Mouse (Mus musculus): ENCODE measurements around the gene Polr3g. TPM values are rescaled to one million over a fixed set of nuclear protein-coding genes. Genes with fewer than 3 reads are reported as not detected.

Gene Polr3g
- polyA plus RNA-seq, 1 experiment = not detected

- no peak for TF ChIP-seq CTCF (IDR thresholded peaks at IDR 0.05; ENCODE audit: insufficient read depth, low read depth, low read length)
- no peak for TF ChIP-seq POLR2A (IDR thresholded peaks at IDR 0.05; ENCODE audit: insufficient read depth, low read depth, low read length)
- H3K4me1 ChIP-seq (ENCODE audit: control insufficient read depth, insufficient read depth, low read length) = no peaks in the 10 kb centered on the region
- WGBS = 91% methylated on average over 11 of the region's 11 CpGs
- H3K4me3 ChIP-seq (ENCODE audit: insufficient read depth, low read depth, low read length) = no peak overlapping the region
- no peak overlapping the region for H3K27ac ChIP-seq (ENCODE audit: insufficient read depth, low read depth, low read length)
Observed at GRCm38 (mm10) chr13:81644047-81644565, 66.7 kb downstream of the Polr3g start.

- no peak overlapping the region for H3K27ac ChIP-seq (ENCODE audit: insufficient read depth, low read depth, low read length)
- TF ChIP-seq CTCF (IDR thresholded peaks at IDR 0.05; ENCODE audit: insufficient read depth, low read depth, low read length) = no peak
- H3K4me3 ChIP-seq (ENCODE audit: insufficient read depth, low read depth, low read length) = no peak overlapping the region
- no peaks in the 10 kb centered on the region for H3K4me1 ChIP-seq (ENCODE audit: control insufficient read depth, insufficient read depth, low read length)
- 65% methylated on average over 7 of the region's 7 CpGs for WGBS
Observed at GRCm38 (mm10) chr13:81642491-81643149, 68.2 kb downstream of the Polr3g start.

- no peak overlapping the region for H3K27ac ChIP-seq (ENCODE audit: insufficient read depth, low read depth, low read length)
- H3K4me1 ChIP-seq (ENCODE audit: control insufficient read depth, insufficient read depth, low read length) = no peaks in the 10 kb centered on the region
- WGBS = 1% methylated on average over 8 of the region's 8 CpGs
- no peak for TF ChIP-seq CTCF (IDR thresholded peaks at IDR 0.05; ENCODE audit: insufficient read depth, low read depth, low read length)
- no peak for TF ChIP-seq POLR2A (IDR thresholded peaks at IDR 0.05; ENCODE audit: insufficient read depth, low read depth, low read length)
- no peak overlapping the region for H3K4me3 ChIP-seq (ENCODE audit: insufficient read depth, low read depth, low read length)
Observed at GRCm38 (mm10) chr13:81641289-81642045, 69.3 kb downstream of the Polr3g start.

- no peak for TF ChIP-seq POLR2A (IDR thresholded peaks at IDR 0.05; ENCODE audit: insufficient read depth, low read depth, low read length)
- no peak for TF ChIP-seq CTCF (IDR thresholded peaks at IDR 0.05; ENCODE audit: insufficient read depth, low read depth, low read length)
- H3K4me3 ChIP-seq (ENCODE audit: insufficient read depth, low read depth, low read length) = no peak overlapping the region
- H3K27ac ChIP-seq (ENCODE audit: insufficient read depth, low read depth, low read length) = no peak overlapping the region
- no peaks in the 10 kb centered on the region for H3K4me1 ChIP-seq (ENCODE audit: control insufficient read depth, insufficient read depth, low read length)
- 36% methylated on average over 6 of the region's 6 CpGs for WGBS
Observed at GRCm38 (mm10) chr13:81640881-81641280, 69.9 kb downstream of the Polr3g start.

GRCm38 (mm10) chr13:81639624-81640023 lies 71.2 kb downstream of the Polr3g start:
- TF ChIP-seq POLR2A (IDR thresholded peaks at IDR 0.05; ENCODE audit: insufficient read depth, low read depth, low read length) (no peak), CTCF (IDR thresholded peaks at IDR 0.05; ENCODE audit: insufficient read depth, low read depth, low read length) (no peak)
- H3K27ac ChIP-seq (ENCODE audit: insufficient read depth, low read depth, low read length) = no peak overlapping the region
- WGBS = 60% methylated on average over 4 of the region's 4 CpGs
- no peaks in the 10 kb centered on the region for H3K4me1 ChIP-seq (ENCODE audit: control insufficient read depth, insufficient read depth, low read length)
- H3K4me3 ChIP-seq (ENCODE audit: insufficient read depth, low read depth, low read length) = no peak overlapping the region

GRCm38 (mm10) chr13:81632720-81633415 lies 77.9 kb downstream of the Polr3g start, which contains the start of gene Adgrv1:
Gene Adgrv1 (minus strand): TSS chr13:81633154.
- 2% methylated on average over 42 of the region's 42 CpGs for WGBS
- H3K4me1 ChIP-seq (ENCODE audit: control insufficient read depth, insufficient read depth, low read length) = peaks cover 7% of the 10 kb centered on the region
- TF ChIP-seq CTCF (IDR thresholded peaks at IDR 0.05; ENCODE audit: insufficient read depth, low read depth, low read length) (no peak), POLR2A (IDR thresholded peaks at IDR 0.05; ENCODE audit: insufficient read depth, low read depth, low read length) (no peak)
- no peak within 1 kb of the TSS for H3K27ac ChIP-seq (ENCODE audit: insufficient read depth, low read depth, low read length)
- H3K4me3 ChIP-seq (ENCODE audit: insufficient read depth, low read depth, low read length) = peak within 1 kb of the TSS; percentile 50

- no peak overlapping the region for H3K4me3 ChIP-seq (ENCODE audit: insufficient read depth, low read depth, low read length)
- H3K4me1 ChIP-seq (ENCODE audit: control insufficient read depth, insufficient read depth, low read length) = peaks cover 7% of the 10 kb centered on the region
- TF ChIP-seq CTCF (IDR thresholded peaks at IDR 0.05; ENCODE audit: insufficient read depth, low read depth, low read length) (no peak), POLR2A (IDR thresholded peaks at IDR 0.05; ENCODE audit: insufficient read depth, low read depth, low read length) (no peak)
- H3K27ac ChIP-seq (ENCODE audit: insufficient read depth, low read depth, low read length) = no peak overlapping the region
- WGBS = 46% methylated on average over 5 of the region's 5 CpGs
Observed at GRCm38 (mm10) chr13:81630566-81630965, 80.2 kb downstream of the Polr3g start.

GRCm38 (mm10) chr13:81629395-81629794 lies 81.4 kb downstream of the Polr3g start:
- Histone ChIP-seq H3K4me3 (ENCODE audit: insufficient read depth, low read depth, low read length) (no peak overlapping the region), H3K4me1 (ENCODE audit: control insufficient read depth, insufficient read depth, low read length) (peaks cover 7% of the 10 kb centered on the region), H3K27ac (ENCODE audit: insufficient read depth, low read depth, low read length) (no peak overlapping the region)
- WGBS = 76% methylated on average over 3 of the region's 3 CpGs
- TF ChIP-seq POLR2A (IDR thresholded peaks at IDR 0.05; ENCODE audit: insufficient read depth, low read depth, low read length) (no peak), CTCF (IDR thresholded peaks at IDR 0.05; ENCODE audit: insufficient read depth, low read depth, low read length) (no peak)
